Mouse (Mus musculus) C2C12 (cell line): Measurements from ENCODE around the gene Syt1.

Experiments
- CEBPB ChIP-seq: IDR thresholded peaks from one replicate; pipeline ENCODE4 v1.6.1; 2011; ENCODE audit warnings: low read depth, mild to moderate bottlenecking, control low read depth, moderate library complexity
- CTCF ChIP-seq: IDR thresholded peaks from one replicate; pipeline ENCODE4 v1.5.1; 2011; ENCODE audit not compliant: control insufficient read depth, insufficient read depth, insufficient read length
- FOSL1 ChIP-seq: IDR thresholded peaks from one replicate; pipeline ENCODE4 v1.8.0; 2011; ENCODE audit warnings: mild to moderate bottlenecking, low read length; ENCODE audit not compliant: poor library complexity, insufficient read depth, severe bottlenecking
- MAX ChIP-seq: IDR thresholded peaks from one replicate; pipeline ENCODE4 v1.6.1; 2011; ENCODE audit warnings: mild to moderate bottlenecking, control low read depth
- MYOD1 ChIP-seq: IDR thresholded peaks from one replicate; pipeline ENCODE4 v1.6.1; 2011; ENCODE audit warnings: low read depth; ENCODE audit not compliant: control insufficient read depth, insufficient read length
- USF1 ChIP-seq: IDR thresholded peaks from one replicate; pipeline ENCODE4 v1.6.1; 2011; ENCODE audit warnings: low read depth, mild to moderate bottlenecking, control low read depth, moderate library complexity

DNA sequence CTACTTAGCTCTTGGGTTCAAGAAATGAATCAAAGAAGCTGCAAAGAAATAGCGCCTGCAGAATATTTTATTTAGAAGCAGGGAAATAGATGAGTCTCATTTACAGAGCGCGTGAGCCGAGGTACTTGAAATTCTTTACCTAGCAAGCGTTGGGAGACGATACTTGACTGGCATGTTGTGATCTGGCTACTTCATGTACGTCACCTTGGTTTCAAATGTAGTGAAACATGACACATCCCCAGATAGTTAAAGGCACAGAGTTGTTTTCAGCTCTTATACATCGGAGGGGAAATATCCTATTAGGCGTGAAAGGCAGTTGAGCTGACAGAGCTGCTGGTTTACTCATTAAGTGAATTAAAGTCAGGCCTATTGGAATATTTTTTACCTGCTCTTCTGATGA lies 478.5 kb downstream of the Syt1 start:
- TF ChIP-seq CTCF = no peak
- no peak for TF ChIP-seq CEBPB
- TF ChIP-seq MAX = no peak
- TF ChIP-seq USF1 = no peak
- no peak for TF ChIP-seq FOSL1
- no peak for TF ChIP-seq MYOD1
